Mouse (Mus musculus) G1E (cell line): Measurements from ENCODE around the gene Rnf157. TPM values are rescaled to one million over a fixed set of nuclear protein-coding genes. Genes with fewer than 3 reads are reported as not detected.
"Not testable (repeated sequence)": the region's sequence is repeated elsewhere in the genome, so short reads cannot be mapped to it uniquely, and the experiment has no call there.

Experiments used
- ATAC-seq: 2 replicates; pipeline ENCODE4 v1.8.0; 2016; ENCODE audit warnings: mild to moderate bottlenecking; ENCODE audit not compliant: insufficient number of reproducible peaks, poor library complexity, low FRiP score, severe bottlenecking; ENCODE audit errors: extremely low read depth
- DNase-seq: peaks from one replicate; pipeline ENCODE4 v3.0.0; 2012; ENCODE audit warnings: low spot score
- H3K27me3 ChIP-seq: 2 replicates; pipeline ENCODE4 v1.6.1; 2012; ENCODE audit warnings: mild to moderate bottlenecking, low read length, inconsistent platforms; ENCODE audit not compliant: insufficient read depth
- H3K36me3 ChIP-seq: replicated peaks from 2 replicates; pipeline ENCODE3; 2012; ENCODE audit warnings: mild to moderate bottlenecking, inconsistent platforms
- H3K4me1 ChIP-seq: 2 replicates; pipeline ENCODE4 v1.6.1; 2012; ENCODE audit warnings: low read depth, low read length, inconsistent platforms, mixed read lengths; ENCODE audit not compliant: insufficient read depth
- H3K4me3 ChIP-seq: 2 replicates; pipeline ENCODE4 v1.5.1; 2012; ENCODE audit warnings: low read depth, mild to moderate bottlenecking, inconsistent platforms, low read length, moderate library complexity, mixed read lengths
- H3K9me3 ChIP-seq: replicated peaks from 2 replicates; pipeline ENCODE4 v1.6.1; 2012; ENCODE audit warnings: inconsistent platforms
- CTCF ChIP-seq: IDR thresholded peaks from 2 replicates; pipeline ENCODE4 v1.5.1; 2012; ENCODE audit warnings: low read depth, low read length, inconsistent platforms, mixed read lengths
- GATA1 ChIP-seq: IDR thresholded peaks from 2 replicates; pipeline ENCODE4 v1.6.1; 2012; ENCODE audit warnings: borderline replicate concordance, low read length, inconsistent platforms, mixed read lengths
- GATA2 ChIP-seq: IDR thresholded peaks from 2 replicates; pipeline ENCODE4 v1.6.1; 2012; ENCODE audit warnings: low read depth, low read length, inconsistent platforms, borderline replicate concordance
- POLR2AphosphoS5 ChIP-seq: IDR thresholded peaks from 2 replicates; pipeline ENCODE4 v1.6.1; 2012; ENCODE audit warnings: low read depth, low read length, inconsistent platforms; ENCODE audit not compliant: insufficient replicate concordance
- TAL1 ChIP-seq: conservative IDR thresholded peaks from 2 replicates; pipeline ENCODE4 v1.6.1; 2012; ENCODE audit warnings: low read depth, low read length, inconsistent platforms, mixed read lengths
- polyA plus RNA-seq: library from polyadenylated mRNA; stranded (reverse); fragments of >175 nt; gene quantifications from 2 replicates; pipeline ENCODE4 v1.2.3, GENCODE M21; 2012
- total RNA-seq, 2 experiments: library from RNA; stranded (forward) in 1 of 2; stranded (reverse) in 1 of 2; fragments of 200-1000 nt in 1 of 2; fragments of >200 nt in 1 of 2; fragmentation: Nextera tagmentation in 1 of 2; gene quantifications; 2 replicates each; pipeline ENCODE4 v1.2.3; 2014 to 2017

Gene Rnf157
- total and polyA plus RNA-seq, 3 experiments: 7.1 to 23.7 (median 10.0) TPM

GRCm38 (mm10) chr11:116362015-116362414 lies 50.8 kb downstream of the Rnf157 start:
- H3K4me1 ChIP-seq: peaks cover 2% of the 10 kb centered on the region; the same call in 1 of the 2 replicates
- no peak for ATAC-seq
- peaks cover 18% of the 10 kb centered on the region for H3K36me3 ChIP-seq
- no peaks in the 10 kb centered on the region for H3K9me3 ChIP-seq
- TF ChIP-seq GATA1 (no peak), TAL1 (no peak)
- no peak overlapping the region for H3K4me3 ChIP-seq
- no peak for DNase-seq
- peaks cover 32% of the 10 kb centered on the region for H3K27me3 ChIP-seq

- not testable (repeated sequence) for H3K4me1 ChIP-seq, ATAC-seq, H3K4me3 ChIP-seq, H3K9me3 ChIP-seq, DNase-seq
- peaks cover 32% of the 10 kb centered on the region for H3K27me3 ChIP-seq
- peaks cover 18% of the 10 kb centered on the region for H3K36me3 ChIP-seq
These were observed 51.9 kb downstream of the Rnf157 start for GRCm38 (mm10) chr11:116360915-116361314.

- no peak for TF ChIP-seq POLR2AphosphoS5
- TF ChIP-seq GATA2: no peak
- TF ChIP-seq CTCF: no peak
- no peak for TF ChIP-seq TAL1
- no peak for TF ChIP-seq GATA1
- Histone ChIP-seq H3K4me1 (peaks cover 2% of the 10 kb centered on the region; the same call in 1 of the 2 replicates), H3K27me3 (peaks cover 35% of the 10 kb centered on the region), H3K36me3 (peaks cover 25% of the 10 kb centered on the region), H3K4me3 (no peak overlapping the region), H3K9me3 (peaks cover 2% of the 10 kb centered on the region; the same call in 1 of the 2 replicates)
- no peak for ATAC-seq
- DNase-seq: no peak
These were observed 53.2 kb downstream of the Rnf157 start for GRCm38 (mm10) chr11:116359652-116360051.

- Histone ChIP-seq H3K9me3 (peaks cover 2% of the 10 kb centered on the region; the same call in 1 of the 2 replicates), H3K27me3 (peaks cover 37% of the 10 kb centered on the region), H3K4me3 (no peak overlapping the region), H3K4me1 (peaks cover 2% of the 10 kb centered on the region; the same call in 1 of the 2 replicates), H3K36me3 (peaks cover 31% of the 10 kb centered on the region)
- no peak for DNase-seq
- TF ChIP-seq POLR2AphosphoS5 (no peak), TAL1 (no peak), GATA2 (no peak), CTCF (no peak), GATA1 (no peak)
- no peak for ATAC-seq
These were observed 53.8 kb downstream of the Rnf157 start for GRCm38 (mm10) chr11:116358926-116359637.

- ATAC-seq (no peak), DNase-seq (no peak)
- H3K9me3 ChIP-seq: peaks cover 2% of the 10 kb centered on the region; the same call in 1 of the 2 replicates
- H3K27me3 ChIP-seq: peaks cover 27% of the 10 kb centered on the region
- H3K36me3 ChIP-seq: peaks cover 26% of the 10 kb centered on the region
- no peak overlapping the region for H3K4me3 ChIP-seq
- TF ChIP-seq POLR2AphosphoS5: no peak
- TF ChIP-seq GATA1: no peak
- no peak for TF ChIP-seq GATA2
- peaks cover 2% of the 10 kb centered on the region; the same call in 1 of the 2 replicates for H3K4me1 ChIP-seq
These were observed 58.3 kb downstream of the Rnf157 start for GRCm38 (mm10) chr11:116354521-116354920.

GRCm38 (mm10) chr11:116353535-116353934 lies 59.3 kb downstream of the Rnf157 start:
- DNase-seq (no peak), ATAC-seq (no peak)
- Histone ChIP-seq H3K9me3 (peaks cover 2% of the 10 kb centered on the region; the same call in 1 of the 2 replicates), H3K4me1 (0 out of 2 replicates have a peak, but pooled peaks cover 2% of the 10 kb centered on the region), H3K4me3 (no peak overlapping the region), H3K27me3 (peaks cover 34% of the 10 kb centered on the region), H3K36me3 (peaks cover 16% of the 10 kb centered on the region)
- TF ChIP-seq POLR2AphosphoS5: no peak
- no peak for TF ChIP-seq TAL1
- no peak for TF ChIP-seq GATA1
- TF ChIP-seq CTCF: no peak
- TF ChIP-seq GATA2: no peak

- ATAC-seq (no peak), DNase-seq (no peak)
- no peak for TF ChIP-seq GATA1
- TF ChIP-seq GATA2: no peak
- no peak for TF ChIP-seq TAL1
- no peak for TF ChIP-seq POLR2AphosphoS5
- TF ChIP-seq CTCF: no peak
- H3K4me3 ChIP-seq: no peak overlapping the region
- H3K4me1 ChIP-seq: peaks cover 4% of the 10 kb centered on the region; the same call in 1 of the 2 replicates
- peaks cover 2% of the 10 kb centered on the region; the same call in 1 of the 2 replicates for H3K9me3 ChIP-seq
- peaks cover 29% of the 10 kb centered on the region for H3K36me3 ChIP-seq
- peaks cover 51% of the 10 kb centered on the region for H3K27me3 ChIP-seq
These were observed 61.5 kb downstream of the Rnf157 start for GRCm38 (mm10) chr11:116351294-116351693.
